Mouse (Mus musculus) liver (tissue): ENCODE data around the gene Gm4871.

Experiments used
- DNase-seq: peaks from one replicate; pipeline ENCODE4 v3.0.0-alpha.2; 2020; ENCODE audit warnings: mixed read lengths

Gene Gm4871

DNA sequence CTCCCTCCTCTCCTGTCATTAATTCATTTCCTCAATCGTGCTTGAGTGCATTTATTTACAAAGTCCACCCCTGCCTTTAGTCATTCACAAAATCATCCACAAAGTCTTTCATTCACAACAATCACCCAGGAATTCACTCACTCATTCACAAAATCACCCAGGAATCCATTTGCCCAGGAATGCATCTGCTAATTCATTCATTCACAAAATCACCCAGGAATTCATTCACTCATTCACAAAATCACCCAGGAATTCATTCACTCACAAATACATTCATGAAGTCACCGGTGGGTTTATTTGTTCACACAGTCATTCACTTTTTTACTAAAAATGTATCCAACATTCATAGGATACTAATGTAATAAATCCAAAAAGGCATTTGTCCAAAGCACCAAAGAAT lies 42.5 kb downstream of the Gm4871 start:
- DNase-seq, result no peak

DNA sequence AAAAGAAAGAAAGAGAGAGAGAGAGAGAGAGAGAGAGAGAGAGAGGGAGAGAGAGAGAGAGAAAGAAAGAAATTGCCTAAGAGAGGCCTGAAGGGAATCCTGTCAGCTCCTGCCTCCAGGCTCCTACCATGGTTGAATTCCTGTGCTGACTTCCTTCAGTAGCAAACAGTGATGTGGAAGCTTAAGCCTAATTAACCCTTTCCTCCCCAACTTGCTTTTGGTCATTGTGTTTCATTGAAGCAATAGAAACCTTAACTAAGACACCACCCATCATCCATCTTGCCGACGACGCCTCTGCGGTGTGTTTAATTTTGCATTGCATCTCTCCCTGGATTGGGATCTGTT lies 43.5 kb downstream of the Gm4871 start:
- DNase-seq, result no peak

DNA sequence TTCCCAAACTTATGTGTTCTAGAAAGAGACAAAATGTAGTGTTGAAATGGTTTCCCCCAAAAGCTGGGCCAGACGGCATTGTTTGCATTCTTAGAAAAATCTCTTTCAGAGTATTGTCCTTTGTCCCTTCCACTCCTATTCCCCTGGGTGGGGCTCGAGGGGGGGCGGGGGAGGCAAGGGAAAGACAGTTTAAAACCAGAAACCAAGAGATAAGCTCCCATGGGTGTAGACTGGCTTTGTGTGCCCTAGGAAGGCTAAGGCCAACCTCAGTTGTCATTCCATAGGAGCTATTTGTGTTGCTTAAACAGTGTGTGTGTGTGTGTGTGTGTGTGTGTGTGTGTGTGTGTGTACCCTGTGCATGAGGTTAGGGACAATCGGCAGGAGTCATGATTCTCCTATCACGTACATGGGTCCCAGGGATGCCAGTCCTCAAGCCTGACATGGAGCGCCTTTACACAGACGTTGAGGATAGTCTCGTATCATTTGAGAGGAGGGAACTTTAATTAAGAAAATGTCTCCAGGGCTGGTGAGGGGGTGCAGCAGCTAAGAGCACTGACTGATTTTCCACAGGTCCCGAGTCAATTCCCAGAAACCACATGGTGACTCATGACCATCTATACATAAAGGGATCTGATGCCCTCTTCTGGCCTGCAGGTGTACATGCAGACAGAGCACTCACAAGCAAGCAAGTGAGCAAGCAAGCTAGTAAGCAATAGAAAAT lies 44.1 kb downstream of the Gm4871 start:
- no peak for DNase-seq

DNA sequence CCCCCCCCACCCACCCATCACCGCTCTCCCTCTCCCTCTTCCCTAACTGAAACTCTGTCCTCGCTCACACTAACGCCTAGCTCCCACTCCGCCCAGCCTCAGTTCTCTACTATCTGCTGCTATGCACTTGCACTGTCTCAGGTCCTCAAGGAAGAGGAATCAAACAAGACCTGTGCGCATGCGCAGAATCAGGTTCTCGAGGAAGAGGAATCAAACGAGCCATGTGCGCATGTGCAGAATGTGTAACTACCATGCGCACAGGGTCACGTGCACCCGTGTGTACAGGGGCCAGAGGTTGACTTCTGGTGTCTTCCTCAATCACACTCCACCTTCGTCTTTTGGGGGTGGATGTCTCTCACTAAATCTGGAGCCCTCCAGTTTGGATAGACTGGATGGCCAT lies 45.0 kb downstream of the Gm4871 start:
- no peak for DNase-seq

DNA sequence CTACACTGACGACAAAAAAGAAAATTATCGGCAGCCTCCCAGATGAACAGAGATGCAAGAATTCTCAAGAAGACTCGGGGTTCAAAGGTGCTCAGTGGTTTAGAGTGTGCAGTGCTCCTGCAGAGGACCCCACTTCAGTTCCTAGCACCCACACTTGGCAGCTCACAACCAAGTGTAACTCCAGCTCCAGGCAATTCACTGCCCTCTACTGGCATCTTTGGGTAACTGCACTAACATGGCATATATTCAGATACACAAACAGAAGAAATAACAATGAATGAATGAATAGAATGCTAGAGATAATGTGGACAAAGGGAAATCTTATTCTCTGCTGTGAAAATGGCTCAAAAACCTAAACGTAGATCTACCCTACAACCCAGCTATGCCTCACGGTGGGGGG lies 47.7 kb downstream of the Gm4871 start:
- no peak for DNase-seq

- no peak for DNase-seq
Observed at GRCm38 (mm10) chr5:144983227-144983626, 49.3 kb downstream of the Gm4871 start.
